Mouse (Mus musculus) mesoderm, embryonic 11.5 days (tissue): Measurements from ENCODE around the gene Ift81.

Source experiments
- DNase-seq: peaks from one replicate; pipeline ENCODE4 v3.0.0-alpha.2; 2012; ENCODE audit warnings: low read depth, low spot score

Gene Ift81

DNA sequence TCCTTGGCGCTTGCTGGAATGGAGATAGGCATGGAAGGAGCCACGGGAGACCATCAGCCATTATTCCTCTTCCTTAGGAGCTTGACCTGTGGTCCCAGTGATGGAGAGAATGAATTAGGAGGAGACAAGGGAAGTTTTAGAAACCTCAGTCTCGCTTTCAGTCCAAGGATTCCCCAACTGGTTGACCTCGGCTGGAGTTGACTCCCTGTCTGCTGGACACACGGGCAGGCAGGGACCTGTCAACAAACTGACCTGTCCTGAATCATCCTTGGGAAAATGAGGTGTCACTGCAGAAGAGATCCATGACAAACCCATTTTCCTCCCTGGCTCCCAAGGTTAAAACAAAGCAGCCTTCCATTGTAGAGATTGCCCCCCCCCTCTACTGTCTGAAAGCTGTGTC is 97.4 kb downstream of the Ift81 start:
- DNase-seq: no peak

- DNase-seq: no peak
Observed at GRCm38 (mm10) chr5:122516029-122516730, 98.1 kb downstream of the Ift81 start.

DNA sequence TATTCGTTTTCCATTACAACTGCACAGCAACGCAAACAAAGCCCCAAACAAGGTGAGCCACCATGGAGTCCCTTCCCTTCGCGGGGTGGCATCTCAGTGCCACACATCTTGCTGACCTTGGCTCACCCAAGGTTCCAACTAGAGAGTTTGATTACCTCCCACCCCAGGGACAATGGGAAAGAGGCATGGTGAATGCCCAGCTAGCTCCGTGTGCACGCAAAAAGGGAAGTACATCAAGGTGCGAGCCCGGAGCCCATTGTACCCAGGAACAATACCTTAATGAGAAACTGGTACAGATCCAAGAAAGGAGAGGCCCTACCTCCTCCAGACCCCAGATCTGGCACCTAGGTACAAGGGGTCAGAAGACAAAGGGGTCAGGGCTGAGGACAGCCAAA is 100.2 kb downstream of the Ift81 start:
- no peak for DNase-seq

DNA sequence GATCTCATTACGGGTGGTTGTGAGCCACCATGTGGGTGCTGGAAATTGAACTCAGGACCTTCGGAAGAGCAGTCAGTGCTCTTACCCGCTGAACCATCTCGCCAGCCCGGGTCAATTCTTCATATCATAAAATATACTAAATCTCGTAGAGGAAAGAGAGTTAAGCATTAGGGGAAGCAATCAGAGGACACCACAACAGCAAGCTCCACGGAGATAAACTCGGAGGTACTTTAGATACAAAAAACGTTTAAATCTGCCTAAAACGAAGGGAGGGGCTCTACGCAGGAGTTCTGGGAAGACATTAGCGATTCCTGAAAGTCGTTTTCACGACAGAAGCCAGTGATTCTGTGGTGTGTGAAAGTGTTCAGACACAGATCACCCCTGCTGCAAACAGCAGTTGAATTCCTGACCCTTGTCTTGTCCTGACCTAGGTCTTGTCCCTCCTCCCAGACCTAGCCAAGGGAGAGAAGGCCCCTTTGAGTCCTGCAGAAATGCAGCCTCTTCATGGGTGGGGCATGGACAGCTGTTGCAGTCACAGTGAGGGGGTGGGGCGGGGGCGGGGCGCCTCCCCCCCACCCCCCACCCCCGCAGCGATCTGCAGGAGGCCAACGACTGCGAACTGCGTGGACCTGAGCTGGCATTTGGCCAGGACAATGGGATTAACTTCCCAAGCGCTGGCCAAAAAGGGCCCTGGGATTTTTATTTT is 100.7 kb downstream of the Ift81 start:
- no peak for DNase-seq

- DNase-seq: no peak
Observed at GRCm38 (mm10) chr5:122512011-122512410, 102.3 kb downstream of the Ift81 start.

DNA sequence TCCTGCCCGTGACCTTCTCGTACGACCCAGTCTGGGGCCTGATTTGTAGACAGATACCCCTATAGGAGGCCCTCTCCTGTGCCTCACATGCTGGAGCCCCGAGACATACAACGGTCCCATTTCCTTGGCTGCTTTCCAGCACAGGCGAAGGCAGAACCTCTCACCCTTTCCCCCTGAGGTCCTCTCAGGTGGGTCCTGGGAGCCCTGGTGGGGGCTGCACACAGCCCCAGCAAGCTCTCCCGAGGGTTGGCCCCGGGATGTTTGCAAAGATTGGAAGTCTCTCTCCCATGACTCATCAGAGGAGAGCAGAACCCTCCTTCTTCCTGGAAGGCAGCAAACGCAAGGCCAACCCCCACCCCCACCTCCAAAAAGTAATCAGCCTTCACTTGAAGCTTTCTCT is 102.9 kb downstream of the Ift81 start:
- no peak for DNase-seq

GRCm38 (mm10) chr5:122510651-122511157 is 103.6 kb downstream of the Ift81 start:
- no peak for DNase-seq

- DNase-seq: no peak
Observed at GRCm38 (mm10) chr5:122509608-122510007, 104.7 kb downstream of the Ift81 start.

- DNase-seq: no peak
Observed at GRCm38 (mm10) chr5:122508861-122509306, 105.4 kb downstream of the Ift81 start.

- DNase-seq: no peak
Observed at GRCm38 (mm10) chr5:122507396-122507795, 106.9 kb downstream of the Ift81 start.

GRCm38 (mm10) chr5:122506462-122506861 is 107.9 kb downstream of the Ift81 start:
- no peak for DNase-seq

- no peak for DNase-seq
Observed at GRCm38 (mm10) chr5:122505554-122505953, 108.8 kb downstream of the Ift81 start.

DNA sequence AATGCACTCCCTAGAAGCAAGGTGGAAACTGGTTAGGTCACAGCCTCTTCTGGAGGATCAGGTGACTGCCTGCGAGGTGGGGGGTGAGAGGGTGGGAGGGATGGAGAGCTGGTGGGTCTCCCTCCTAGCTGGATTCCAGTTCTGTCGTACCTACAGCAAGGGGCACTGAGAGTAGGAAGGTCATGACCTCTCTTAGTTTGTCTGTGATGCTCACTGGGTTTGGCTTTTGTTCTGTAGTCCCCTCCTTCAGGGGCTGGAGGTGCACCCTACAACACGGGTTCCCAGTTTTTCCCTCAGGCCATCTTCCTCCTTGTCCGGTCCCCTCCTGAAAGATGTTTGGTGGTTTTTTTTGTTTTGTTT is 110.6 kb downstream of the Ift81 start:
- no peak for DNase-seq

GRCm38 (mm10) chr5:122503015-122503759 is 111.1 kb downstream of the Ift81 start:
- no peak for DNase-seq

DNA sequence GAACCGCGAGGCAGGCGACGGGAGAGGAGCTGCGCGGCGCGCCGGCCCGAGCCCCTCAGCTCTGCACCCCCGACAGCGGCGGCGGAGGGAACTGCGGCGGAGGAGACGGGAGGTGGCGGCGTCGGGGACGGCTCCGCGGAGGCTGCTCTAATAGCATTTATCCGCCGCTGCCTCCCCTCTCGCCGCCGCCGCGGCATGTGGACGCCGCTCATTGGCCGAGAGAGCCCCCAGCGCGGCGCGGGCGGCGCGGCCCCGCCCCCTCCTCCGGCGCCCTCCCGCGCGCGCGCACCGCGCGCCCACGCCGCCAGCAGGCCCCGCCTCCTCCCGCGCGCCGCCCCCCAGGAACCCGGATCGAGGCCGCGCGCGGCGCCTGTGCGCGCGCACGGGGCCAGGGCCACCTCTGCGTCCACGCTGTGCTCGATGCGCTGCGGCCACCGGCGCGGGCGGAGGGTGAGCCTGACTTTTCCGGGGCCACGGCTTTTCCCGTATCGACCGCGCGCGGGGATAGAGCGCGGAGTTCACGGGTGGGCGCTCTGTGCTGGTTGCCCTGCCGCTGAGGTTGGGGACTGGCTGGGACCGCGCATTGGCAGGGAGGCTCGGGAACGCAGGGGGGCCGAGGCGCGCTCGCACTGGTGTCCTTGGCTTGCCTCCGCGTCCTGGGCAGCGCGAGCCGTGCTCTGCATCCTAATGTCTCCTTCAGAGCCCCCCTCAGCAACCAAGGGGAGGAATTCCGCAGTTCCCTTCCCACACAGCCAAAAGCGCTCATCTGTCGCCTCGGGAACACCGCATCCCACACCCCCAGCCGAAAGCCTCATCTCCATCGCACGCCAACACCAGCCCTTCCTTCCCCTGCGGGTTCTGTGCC is 112.0 kb downstream of the Ift81 start, which contains the start of gene Atp2a2:
Atp2a2 (minus strand) TSS at position 149 of the 865 bp plus-strand sequence.
- DNase-seq: peak; percentile 96

GRCm38 (mm10) chr5:122501101-122502076 is 112.9 kb downstream of the Ift81 start:
- peak; percentile 67 for DNase-seq

GRCm38 (mm10) chr5:122500563-122500962 is 113.8 kb downstream of the Ift81 start:
- no peak for DNase-seq
